Mouse (Mus musculus): ENCODE data around the gene Tmem120a.

DNA sequence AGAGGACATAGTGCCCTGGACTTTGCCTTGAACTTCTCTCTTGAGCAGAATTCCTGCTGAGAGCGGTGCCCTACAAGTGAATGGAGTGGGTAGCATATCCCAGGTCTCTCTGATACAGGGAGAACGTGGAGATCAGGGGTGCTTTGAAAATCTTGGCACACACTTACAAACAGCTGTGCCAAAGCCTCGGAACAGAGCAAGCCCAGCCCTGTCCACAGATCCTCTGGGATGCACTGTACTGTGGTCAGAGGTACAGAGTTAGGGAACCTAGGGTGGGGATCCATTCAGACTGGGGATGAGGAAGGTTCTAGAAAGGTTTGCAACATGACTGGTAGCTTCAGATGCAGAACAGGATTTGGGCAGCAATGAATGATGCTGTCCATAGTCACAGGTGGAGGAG lies 24.1 kb downstream of the Tmem120a start:
- no peak for TF ChIP-seq CTCF (IDR thresholded peaks at IDR 0.05; ENCODE audit: low read depth)
- TF ChIP-seq EP300 (optimal IDR thresholded peaks at IDR 0.05): no peak
